Mouse (Mus musculus): ENCODE results near the gene Gm49721.
"Not testable (repeated sequence)": the region's sequence is repeated elsewhere in the genome, so short reads cannot be mapped to it uniquely, and the experiment has no call there.

GRCm38 (mm10) chr17:7085469-7086168 is 106.9 kb downstream of the Gm49721 start:
- TF ChIP-seq CTCF (conservative IDR thresholded peaks at IDR 0.05; ENCODE audit: low read length); NANOG (IDR thresholded peaks at IDR 0.05; ENCODE audit: borderline replicate concordance, low read length): not testable (repeated sequence)
